Mouse (Mus musculus) liver, postnatal 0 days (tissue): ENCODE data around the gene Gnb1. TPM values are rescaled to one million over a fixed set of nuclear protein-coding genes. Genes with fewer than 3 reads are reported as not detected.

ENCODE experiments used
- ATAC-seq: fragments of 200-750 bp; cut with Nextera tagmentation; 2 replicates; pipeline ENCODE4 v1.8.0; 2017; ENCODE audit warnings: mild to moderate bottlenecking, moderate library complexity
- DNase-seq: peaks from one replicate; pipeline ENCODE4 v3.0.0-alpha.2; 2016
- H3K27ac ChIP-seq: fragments of 300-500 bp; sonication (generic); 2 replicates; pipeline ENCODE4 v1.5.1; 2014; ENCODE audit warnings: antibody characterized with exemption, moderate library complexity, mild to moderate bottlenecking, low read depth
- H3K27me3 ChIP-seq: fragments of 300-500 bp; sonication (generic); 2 replicates; pipeline ENCODE4 v1.6.1; 2014; ENCODE audit warnings: low read length, control low read depth, mixed read lengths; ENCODE audit not compliant: insufficient read depth
- H3K36me3 ChIP-seq: fragments of 300-500 bp; sonication (generic); replicated peaks from 2 replicates; pipeline ENCODE4 v1.6.1; 2014; ENCODE audit warnings: mild to moderate bottlenecking, control low read depth, low read length, moderate library complexity, mixed read lengths; ENCODE audit not compliant: insufficient read depth
- H3K4me1 ChIP-seq: fragments of 300-500 bp; sonication (generic); 2 replicates; pipeline ENCODE4 v1.6.1; 2014; ENCODE audit warnings: antibody characterized with exemption, mild to moderate bottlenecking, control low read depth; ENCODE audit not compliant: insufficient read depth
- H3K4me2 ChIP-seq: fragments of 300-500 bp; sonication (generic); 2 replicates; pipeline ENCODE4 v1.6.1; 2014; ENCODE audit warnings: low read depth, mild to moderate bottlenecking, low read length, moderate library complexity, mixed read lengths
- H3K4me3 ChIP-seq: fragments of 300-500 bp; sonication (generic); 2 replicates; pipeline ENCODE4 v1.5.1; 2014; ENCODE audit warnings: low read depth, low read length
- H3K9ac ChIP-seq: fragments of 300-500 bp; sonication (generic); replicated peaks from 2 replicates; pipeline ENCODE4 v1.6.1; 2014; ENCODE audit warnings: mild to moderate bottlenecking, moderate library complexity
- H3K9me3 ChIP-seq: fragments of 300-500 bp; sonication (generic); 2 replicates; pipeline ENCODE4 v1.6.1; 2016; ENCODE audit warnings: mild to moderate bottlenecking, control low read depth, low read length, mixed read lengths
- CTCF ChIP-seq: sonication (generic); IDR thresholded peaks from 2 replicates; pipeline ENCODE4 v1.5.1; 2016; ENCODE audit warnings: antibody characterized with exemption, low read depth
- EP300 ChIP-seq: IDR thresholded peaks from 2 replicates; pipeline ENCODE4 v1.6.1; 2016; ENCODE audit warnings: antibody characterized with exemption, low read depth, mild to moderate bottlenecking
- WGBS: fragments of 180-500 bp; shearing (Covaris S2); extraction: QIAGEN DNeasy Blood & Tissue Kit; methylation state at CpG from one replicate; pipeline ENCODE4 v1.1.7; 2014; ENCODE audit not compliant: insufficient replicate concordance; 5-methylcytosine and 5-hydroxymethylcytosine counted together
- polyA plus RNA-seq: library from polyadenylated mRNA; unstranded; fragments of >200 nt; fragmentation: Nextera tagmentation; extraction: Ambion mirVana; gene quantifications from 2 replicates; pipeline ENCODE4 v1.2.1, GENCODE M21; 2015

Gnb1 gene
- polyA plus RNA-seq, 1 experiment from 2014 or later, result 88.4 TPM

DNA sequence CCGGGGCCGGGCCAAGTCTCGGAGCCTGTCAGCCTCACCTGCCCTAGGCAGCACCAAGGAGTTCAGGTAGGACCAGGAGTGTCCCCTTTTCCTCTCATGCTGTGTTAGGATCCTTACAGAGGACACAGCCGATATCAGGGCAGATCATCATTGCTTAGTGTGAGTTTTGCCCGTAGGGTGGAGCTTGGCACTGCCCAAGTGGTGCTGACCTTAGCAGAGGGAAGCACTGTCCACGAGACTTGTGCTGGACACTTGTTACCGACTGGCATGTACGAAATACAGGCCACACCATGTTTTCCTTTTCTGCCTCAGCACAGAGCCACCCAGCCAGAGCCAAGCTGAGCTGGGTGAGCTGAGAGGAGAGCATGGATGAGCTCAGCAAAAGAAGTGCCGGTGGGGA, 86.0 kb downstream of the Gnb1 start:
- Histone ChIP-seq H3K4me1 (peaks cover 24% of the 10 kb centered on the region), H3K27me3 (no peaks in the 10 kb centered on the region), H3K27ac (peak overlapping the region; percentile 55; the same call in 1 of the 2 replicates), H3K9ac (no peak overlapping the region), H3K36me3 (peaks cover 42% of the 10 kb centered on the region), H3K9me3 (no peaks in the 10 kb centered on the region), H3K4me3 (no peak overlapping the region), H3K4me2 (no peak overlapping the region)
- 81% methylated on average over 9 of the region's 9 CpGs for WGBS
- TF ChIP-seq EP300 (no peak), CTCF (no peak)
- no peak for ATAC-seq
- no peak for DNase-seq

DNA sequence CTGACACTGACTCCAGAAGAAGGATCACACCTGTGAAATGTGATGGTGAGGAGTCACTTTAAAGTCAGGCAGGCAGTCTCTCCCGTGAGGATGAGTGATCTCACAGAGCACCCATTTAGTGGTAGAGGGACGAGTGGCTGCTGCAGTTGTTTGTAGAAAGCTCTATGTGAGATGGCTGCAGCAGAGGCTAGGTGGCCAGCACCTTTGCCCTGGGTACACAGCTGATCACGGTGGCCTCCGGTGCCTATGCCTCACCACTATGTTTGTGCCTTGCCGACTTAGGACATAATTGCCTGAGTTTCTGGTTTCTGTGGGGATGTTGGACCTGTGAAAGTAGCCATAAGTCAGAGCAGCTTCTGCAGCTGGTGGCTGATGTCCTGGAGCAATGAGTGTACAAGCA, 86.6 kb downstream of the Gnb1 start:
- Histone ChIP-seq H3K27me3 (no peaks in the 10 kb centered on the region), H3K36me3 (peaks cover 47% of the 10 kb centered on the region), H3K9me3 (no peaks in the 10 kb centered on the region), H3K9ac (peak overlapping the region; percentile 16; the same call in 1 of the 2 replicates), H3K4me1 (peaks cover 23% of the 10 kb centered on the region; the same call in 1 of the 2 replicates), H3K4me2 (no peak overlapping the region), H3K27ac (peak overlapping the region; percentile 66), H3K4me3 (no peak overlapping the region)
- DNase-seq (no peak), ATAC-seq (peak; percentile 44)
- WGBS, result 53% methylated on average over 5 of the region's 5 CpGs
- no peak for TF ChIP-seq CTCF
- no peak for TF ChIP-seq EP300

DNA sequence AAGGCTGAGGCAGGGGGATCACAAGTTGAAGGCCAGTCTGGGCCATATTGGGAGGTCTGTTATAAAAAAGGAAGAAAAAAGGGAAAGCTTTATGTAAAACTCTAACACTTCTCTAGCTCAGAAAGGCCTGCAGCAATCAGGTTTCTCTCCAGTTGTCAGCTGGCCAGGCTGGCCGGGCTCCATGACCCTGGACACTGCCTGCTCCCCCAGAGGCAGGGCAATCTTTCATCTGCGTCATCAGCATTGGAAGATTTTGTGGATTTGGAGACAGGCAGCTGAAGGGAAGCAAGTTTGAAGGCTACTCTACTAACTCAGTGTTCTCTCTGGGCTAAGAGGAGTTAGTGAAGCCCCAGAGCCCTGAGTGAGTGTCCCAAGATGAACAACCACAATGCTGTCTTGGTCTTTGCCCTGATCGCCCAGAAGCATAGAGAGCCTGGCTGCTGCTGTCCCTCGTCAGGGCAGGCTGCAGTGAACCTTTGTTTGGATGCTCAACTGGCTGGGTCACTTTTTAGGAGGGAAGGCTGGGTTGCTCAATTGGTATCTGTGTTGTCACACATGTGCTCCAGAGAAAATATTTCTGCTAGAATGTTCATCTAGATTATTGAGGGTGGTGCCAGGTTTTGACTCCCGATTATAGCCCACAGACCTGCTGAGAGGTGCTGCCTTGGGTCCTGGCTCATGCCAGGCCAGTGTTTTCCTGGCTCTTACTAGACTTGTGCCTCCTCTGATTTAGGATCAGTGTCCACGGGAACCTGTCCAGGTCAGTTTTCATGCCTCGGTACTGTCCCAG, 87.4 kb downstream of the Gnb1 start:
- Histone ChIP-seq H3K9me3 (no peaks in the 10 kb centered on the region), H3K4me3 (no peak overlapping the region), H3K9ac (peak overlapping the region; percentile 16; the same call in 1 of the 2 replicates), H3K27ac (peak overlapping the region; percentile 66), H3K4me2 (no peak overlapping the region), H3K4me1 (peaks cover 22% of the 10 kb centered on the region; the same call in 1 of the 2 replicates), H3K27me3 (no peaks in the 10 kb centered on the region), H3K36me3 (peaks cover 53% of the 10 kb centered on the region)
- ATAC-seq, result peak; percentile 64
- DNase-seq, result no peak
- TF ChIP-seq CTCF (no peak), EP300 (no peak)
- 73% methylated on average over 7 of the region's 7 CpGs for WGBS

DNA sequence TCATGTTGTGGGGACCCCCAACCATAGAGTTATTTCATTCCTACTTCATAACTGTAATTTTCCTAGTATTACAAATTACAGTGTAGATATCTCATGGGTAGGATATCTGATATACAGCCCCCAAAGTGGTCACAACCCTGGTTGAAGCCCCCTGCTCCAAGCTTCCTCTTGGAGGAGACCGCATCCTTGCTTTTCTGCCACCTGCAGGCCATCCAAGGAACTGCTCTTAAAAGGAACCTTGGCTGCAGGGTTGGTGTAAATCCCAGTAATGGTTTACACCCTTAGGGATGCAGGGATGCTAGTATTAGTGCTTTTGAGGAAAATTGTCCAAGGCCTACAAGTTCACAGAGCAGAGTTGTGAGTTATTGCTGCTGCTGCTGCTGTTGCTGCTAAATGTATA, 89.3 kb downstream of the Gnb1 start:
- H3K36me3 ChIP-seq, result peaks cover 72% of the 10 kb centered on the region
- peaks cover 17% of the 10 kb centered on the region; the same call in 1 of the 2 replicates for H3K4me1 ChIP-seq
- no peak overlapping the region for H3K27ac ChIP-seq
- DNase-seq, result peak; percentile 58
- no peak for ATAC-seq
- H3K9me3 ChIP-seq, result no peaks in the 10 kb centered on the region
- no peak overlapping the region for H3K9ac ChIP-seq
- no peak overlapping the region for H3K4me2 ChIP-seq
- WGBS, result 50% methylated on average over 1 of the region's 1 CpGs
- H3K27me3 ChIP-seq, result no peaks in the 10 kb centered on the region
- H3K4me3 ChIP-seq, result no peak overlapping the region
- TF ChIP-seq EP300 (no peak), CTCF (peak; percentile 85)

DNA sequence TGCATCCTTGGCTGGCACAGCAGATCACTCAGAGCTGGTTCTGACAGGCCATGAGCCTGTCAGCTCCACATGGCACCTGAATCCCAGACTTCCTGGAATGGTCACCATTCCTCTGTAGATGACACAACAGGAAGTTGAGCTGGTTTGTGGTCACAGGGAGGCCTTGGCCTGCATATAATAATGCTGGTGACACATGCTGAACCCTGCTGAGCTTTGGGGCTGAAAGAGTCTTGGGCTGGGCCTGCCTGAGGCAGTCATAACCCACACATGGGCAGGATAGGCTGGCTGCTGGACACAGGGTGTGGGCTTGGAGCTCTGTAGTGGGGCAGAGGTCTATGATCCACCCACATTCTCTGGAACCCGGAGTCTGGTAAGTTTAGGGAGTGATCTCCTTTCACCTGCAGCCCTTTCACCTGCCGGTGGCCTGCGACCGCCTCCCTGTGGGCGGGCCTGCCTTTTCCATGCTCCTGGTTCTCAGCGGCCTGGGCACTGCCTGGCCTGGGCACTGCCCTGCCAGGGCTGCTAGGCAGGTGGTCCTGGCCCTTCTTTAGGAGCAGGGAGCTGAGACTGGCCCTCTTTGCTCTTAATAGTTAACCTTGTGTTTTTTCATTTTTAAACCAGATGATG, 91.2 kb downstream of the Gnb1 start:
- no peak overlapping the region for H3K27ac ChIP-seq
- H3K4me1 ChIP-seq, result peaks cover 14% of the 10 kb centered on the region; the same call in 1 of the 2 replicates
- no peak overlapping the region for H3K4me3 ChIP-seq
- 83% methylated on average over 6 of the region's 6 CpGs for WGBS
- no peak for DNase-seq
- peaks cover 76% of the 10 kb centered on the region for H3K36me3 ChIP-seq
- no peaks in the 10 kb centered on the region for H3K9me3 ChIP-seq
- ATAC-seq, result no peak
- no peak overlapping the region for H3K9ac ChIP-seq
- H3K27me3 ChIP-seq, result no peaks in the 10 kb centered on the region
- H3K4me2 ChIP-seq, result no peak overlapping the region
- TF ChIP-seq EP300, result no peak
- no peak for TF ChIP-seq CTCF

DNA sequence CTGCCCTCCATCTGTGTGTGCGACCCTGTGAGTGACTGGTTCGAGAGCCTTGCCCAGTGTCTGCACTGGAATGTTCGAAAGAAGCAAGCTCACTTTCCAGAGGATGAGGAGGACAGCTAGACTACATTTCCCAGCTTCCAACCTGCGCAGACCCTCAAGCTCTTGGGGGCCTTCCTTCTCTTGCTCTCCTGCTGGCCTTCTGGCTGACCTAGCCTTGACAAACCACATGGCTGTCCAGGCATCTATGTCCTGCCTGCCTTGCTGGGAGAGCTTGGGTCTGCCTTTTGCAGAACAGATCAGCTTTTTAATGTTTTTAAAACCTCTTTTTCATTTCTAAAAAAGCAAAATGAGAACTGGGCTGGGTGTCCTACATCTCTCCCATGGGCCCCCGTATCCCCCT, 98.2 kb downstream of the Gnb1 start:
- no peak for ATAC-seq
- no peaks in the 10 kb centered on the region for H3K4me1 ChIP-seq
- no peak overlapping the region for H3K4me3 ChIP-seq
- H3K27ac ChIP-seq, result no peak overlapping the region
- no peak for DNase-seq
- no peaks in the 10 kb centered on the region for H3K9me3 ChIP-seq
- WGBS, result 75% methylated on average over 5 of the region's 5 CpGs
- no peak for TF ChIP-seq EP300
- no peak for TF ChIP-seq CTCF
- H3K9ac ChIP-seq, result no peak overlapping the region
- H3K27me3 ChIP-seq, result no peaks in the 10 kb centered on the region
- H3K36me3 ChIP-seq, result peaks cover 57% of the 10 kb centered on the region
- H3K4me2 ChIP-seq, result no peak overlapping the region
